Mouse (Mus musculus) MEL (cell line): Measurements from ENCODE around the gene Gpr3. TPM values are rescaled to one million over a fixed set of nuclear protein-coding genes. Genes with fewer than 3 reads are reported as not detected.

ENCODE experiments used
- DNase-seq: peaks from one replicate; pipeline ENCODE4 v3.0.0; 2011; ENCODE audit warnings: low read depth, low spot score
- H3K27ac ChIP-seq: 2 replicates; pipeline ENCODE4 v1.5.1; 2012; ENCODE audit warnings: low read depth, mild to moderate bottlenecking, control low read depth, low read length, moderate library complexity; ENCODE audit not compliant: control insufficient read depth
- H3K27me3 ChIP-seq, 2 experiments: fragments of 150-350 bp in 1 of 2; sonication (generic) in 1 of 2; 2 replicates each; pipeline ENCODE4 v1.6.1; 2012; ENCODE audit warnings: low read length in 2 of 2, mild to moderate bottlenecking in 2 of 2, improper control_type of control experiment in 1 of 2, moderate library complexity in 1 of 2; ENCODE audit not compliant: insufficient read depth in 2 of 2, control insufficient read depth in 1 of 2
- H3K36me3 ChIP-seq, 2 experiments: 2 replicates each; pipeline ENCODE4 v1.6.1; 2012 to 2014; ENCODE audit warnings: low read length in 2 of 2, improper control_type of control experiment in 1 of 2, inconsistent platforms in 1 of 2, mild to moderate bottlenecking in 1 of 2; ENCODE audit not compliant: insufficient read depth in 2 of 2, control insufficient read depth in 1 of 2
- H3K4me1 ChIP-seq, 2 experiments: fragments of 150-350 bp in 1 of 2; sonication (generic) in 1 of 2; 2 replicates each; pipeline ENCODE4 v1.6.1; 2012; ENCODE audit warnings: low read length in 2 of 2, improper control_type of control experiment in 1 of 2, mild to moderate bottlenecking in 1 of 2; ENCODE audit not compliant: insufficient read depth in 2 of 2, control insufficient read depth in 1 of 2
- H3K4me3 ChIP-seq, 2 experiments: fragments of 150-350 bp in 1 of 2; sonication (generic) in 1 of 2; 2 replicates each; pipeline ENCODE4 v1.5.1; 2012; ENCODE audit warnings: low read depth in 2 of 2, low read length in 2 of 2, mild to moderate bottlenecking in 2 of 2, moderate library complexity in 2 of 2, control low read depth in 1 of 2, improper control_type of control experiment in 1 of 2; ENCODE audit not compliant: control insufficient read depth in 1 of 2, insufficient read depth in 1 of 2
- H3K79me2 ChIP-seq: 2 replicates; pipeline ENCODE4 v1.6.1; 2012; ENCODE audit warnings: mild to moderate bottlenecking, low read length, moderate library complexity; ENCODE audit not compliant: control insufficient read depth, poor library complexity, insufficient read depth
- H3K9ac ChIP-seq: 2 replicates; pipeline ENCODE4 v1.6.1; 2012; ENCODE audit warnings: low read depth, mild to moderate bottlenecking, control low read depth, low read length, moderate library complexity; ENCODE audit not compliant: control insufficient read depth, poor library complexity, severe bottlenecking
- H3K9me3 ChIP-seq: fragments of 150-350 bp; sonication (generic); replicated peaks from 2 replicates; pipeline ENCODE4 v1.6.1; 2012; ENCODE audit warnings: mild to moderate bottlenecking, low read length, improper control_type of control experiment, moderate library complexity; ENCODE audit not compliant: insufficient read depth
- BHLHE40 ChIP-seq: IDR thresholded peaks from 2 replicates; pipeline ENCODE4 v1.6.1; 2012; ENCODE audit warnings: low read depth, mild to moderate bottlenecking, inconsistent platforms, low read length, improper control_type of control experiment, borderline replicate concordance
- CHD1 ChIP-seq: IDR thresholded peaks from 2 replicates; pipeline ENCODE4 v1.6.1; 2012; ENCODE audit warnings: low read depth, mild to moderate bottlenecking, inconsistent platforms, low read length, improper control_type of control experiment
- CHD2 ChIP-seq: IDR thresholded peaks from 2 replicates; pipeline ENCODE4 v1.6.1; 2011; ENCODE audit warnings: low read length, improper control_type of control experiment
- E2F4 ChIP-seq: IDR thresholded peaks from 2 replicates; pipeline ENCODE4 v1.6.1; 2011; ENCODE audit warnings: low read depth, low read length, improper control_type of control experiment, borderline replicate concordance
- ELF1 ChIP-seq: IDR thresholded peaks from 2 replicates; pipeline ENCODE4 v1.6.1; 2014; ENCODE audit warnings: low read depth, mild to moderate bottlenecking, inconsistent platforms, low read length, improper control_type of control experiment, moderate library complexity
- EP300 ChIP-seq, 2 experiments: IDR thresholded peaks; 2 replicates each; pipeline ENCODE4 v1.6.1; 2011; ENCODE audit warnings: improper control_type of control experiment in 2 of 2, low read length in 2 of 2, low read depth in 1 of 2, mild to moderate bottlenecking in 1 of 2
- GABPA ChIP-seq: IDR thresholded peaks from 2 replicates; pipeline ENCODE4 v1.6.1; 2012; ENCODE audit warnings: low read depth, mild to moderate bottlenecking, inconsistent platforms, low read length, improper control_type of control experiment, moderate library complexity
- GATA1 ChIP-seq: IDR thresholded peaks from 2 replicates; pipeline ENCODE4 v1.6.1; 2011; ENCODE audit warnings: low read depth, low read length, improper control_type of control experiment
- JUND ChIP-seq: IDR thresholded peaks from 2 replicates; pipeline ENCODE4 v1.6.1; 2011; ENCODE audit warnings: low read depth, mild to moderate bottlenecking, improper control_type of control experiment, low read length
- KAT2A ChIP-seq: conservative IDR thresholded peaks from 2 replicates; pipeline ENCODE4 v1.6.1; 2012; ENCODE audit warnings: low read depth, low read length, improper control_type of control experiment, inconsistent platforms
- MAX ChIP-seq: IDR thresholded peaks from 2 replicates; pipeline ENCODE4 v1.6.1; 2011; ENCODE audit warnings: low read length, improper control_type of control experiment
- MAZ ChIP-seq: IDR thresholded peaks from 2 replicates; pipeline ENCODE4 v1.6.1; 2012; ENCODE audit warnings: low read depth, mild to moderate bottlenecking, inconsistent platforms, low read length, improper control_type of control experiment
- MEF2A ChIP-seq: IDR thresholded peaks from 2 replicates; pipeline ENCODE4 v1.6.1; 2014; ENCODE audit warnings: low read depth, mild to moderate bottlenecking, inconsistent platforms, low read length, improper control_type of control experiment; ENCODE audit not compliant: poor library complexity, insufficient replicate concordance, severe bottlenecking; ENCODE audit errors: extremely low read depth
- MXI1 ChIP-seq: IDR thresholded peaks from 2 replicates; pipeline ENCODE4 v1.6.1; 2011; ENCODE audit warnings: mild to moderate bottlenecking, low read depth, low read length, improper control_type of control experiment
- MYB ChIP-seq: IDR thresholded peaks from 2 replicates; pipeline ENCODE4 v1.6.1; 2011; ENCODE audit warnings: mild to moderate bottlenecking, low read depth, low read length, improper control_type of control experiment
- MYC ChIP-seq: IDR thresholded peaks from 2 replicates; pipeline ENCODE4 v1.6.1; 2011; ENCODE audit warnings: low read depth, mild to moderate bottlenecking, low read length, improper control_type of control experiment, moderate library complexity
- NELFE ChIP-seq: IDR thresholded peaks from 2 replicates; pipeline ENCODE4 v1.6.1; 2011; ENCODE audit warnings: low read depth, low read length, improper control_type of control experiment
- NRF1 ChIP-seq: IDR thresholded peaks from 2 replicates; pipeline ENCODE4 v1.6.1; 2014; ENCODE audit warnings: low read depth, mild to moderate bottlenecking, inconsistent platforms, low read length, improper control_type of control experiment, moderate library complexity; ENCODE audit not compliant: poor library complexity, insufficient read depth, severe bottlenecking
- POLR2A ChIP-seq, 2 experiments: IDR thresholded peaks; 2 replicates each; pipeline ENCODE4 v1.6.1; 2011 to 2012; ENCODE audit warnings: low read length in 2 of 2, mild to moderate bottlenecking in 2 of 2, control low read depth in 1 of 2, improper control_type of control experiment in 1 of 2, low read depth in 1 of 2, moderate library complexity in 1 of 2; ENCODE audit not compliant: control insufficient read depth in 1 of 2, insufficient read depth in 1 of 2, poor library complexity in 1 of 2
- POLR2AphosphoS5 ChIP-seq: IDR thresholded peaks from 2 replicates; pipeline ENCODE4 v1.6.1; 2012; ENCODE audit warnings: low read depth, borderline replicate concordance, mild to moderate bottlenecking, inconsistent platforms, low read length, moderate library complexity, mixed read lengths
- RAD21 ChIP-seq: IDR thresholded peaks from 2 replicates; pipeline ENCODE4 v1.6.1; 2011; ENCODE audit warnings: mild to moderate bottlenecking, low read depth, low read length, improper control_type of control experiment
- RCOR1 ChIP-seq: IDR thresholded peaks from 2 replicates; pipeline ENCODE4 v1.6.1; 2012; ENCODE audit warnings: low read depth, mild to moderate bottlenecking, inconsistent platforms, low read length, improper control_type of control experiment
- SIN3A ChIP-seq: IDR thresholded peaks from 2 replicates; pipeline ENCODE4 v1.6.1; 2012; ENCODE audit warnings: low read length, improper control_type of control experiment, inconsistent platforms
- TAL1 ChIP-seq: IDR thresholded peaks from 2 replicates; pipeline ENCODE4 v1.6.1; 2012; ENCODE audit warnings: mild to moderate bottlenecking, inconsistent platforms, low read length, moderate library complexity, mixed read lengths
- TBP ChIP-seq: IDR thresholded peaks from 2 replicates; pipeline ENCODE4 v1.8.0; 2011; ENCODE audit warnings: low read depth, low read length, improper control_type of control experiment
- ZC3H11A ChIP-seq: IDR thresholded peaks from 2 replicates; pipeline ENCODE4 v1.6.1; 2012; ENCODE audit warnings: low read depth, mild to moderate bottlenecking, inconsistent platforms, low read length, improper control_type of control experiment
- ZMIZ1 ChIP-seq: IDR thresholded peaks from 2 replicates; pipeline ENCODE4 v1.6.1; 2012; ENCODE audit warnings: low read depth, mild to moderate bottlenecking, inconsistent platforms, low read length, improper control_type of control experiment, moderate library complexity
- ZNF384 ChIP-seq: IDR thresholded peaks from 2 replicates; pipeline ENCODE4 v1.6.1; 2012; ENCODE audit warnings: low read depth, mild to moderate bottlenecking, inconsistent platforms, low read length, improper control_type of control experiment
- polyA plus RNA-seq, 2 experiments: library from polyadenylated mRNA; stranded (reverse) in 1 of 2; unstranded in 1 of 2; fragments of >175 nt in 1 of 2; fragments of >200 nt in 1 of 2; gene quantifications; 2 replicates each; pipeline versions ENCODE4 v1.2.1 to v1.2.4; 2012; ENCODE audit warnings: low replicate concordance in 2 of 2, low read depth in 1 of 2; ENCODE audit not compliant: insufficient read length in 2 of 2, insufficient read depth in 1 of 2, missing spikeins in 1 of 2
- total RNA-seq: library from RNA; depleted of rRNA; stranded (reverse); fragments of 300-350 nt; gene quantifications from 2 replicates; pipeline ENCODE4 v1.2.3, GENCODE M21; 2012

Gpr3 gene
- total and polyA plus RNA-seq, 3 experiments = 0.08 to 0.35 TPM; not detected in 1

DNA sequence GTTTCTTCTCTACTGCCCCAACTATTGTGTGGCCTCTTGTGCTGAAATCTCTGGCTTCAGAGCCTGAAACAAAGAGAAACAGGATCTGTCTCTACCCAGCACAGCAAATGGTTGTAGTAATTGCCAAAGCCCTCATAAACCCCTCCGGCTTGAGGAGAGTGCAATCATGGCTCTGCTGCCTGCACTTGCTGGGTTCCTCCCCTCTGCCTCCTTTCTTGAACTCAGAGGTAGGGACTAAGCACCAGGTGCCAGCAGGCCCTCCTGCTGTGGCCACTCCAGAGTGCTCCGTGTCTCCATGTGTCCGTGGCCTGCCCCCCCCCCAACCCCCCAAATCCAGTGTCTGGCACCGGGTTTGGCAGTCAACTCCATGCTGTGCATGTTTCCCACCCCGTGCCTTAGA lies 15.0 kb downstream of the Gpr3 start:
- H3K9ac ChIP-seq = no peak overlapping the region
- no peak overlapping the region for H3K27ac ChIP-seq
- no peak for TF ChIP-seq MAX
- no peak for TF ChIP-seq CHD1
- TF ChIP-seq BHLHE40 = no peak
- no peak for TF ChIP-seq TBP
- TF ChIP-seq CHD2 = no peak
- no peak for TF ChIP-seq ZC3H11A
- no peak for TF ChIP-seq TAL1
- no peak for TF ChIP-seq MEF2A
- no peak for TF ChIP-seq E2F4
- TF ChIP-seq RAD21 = no peak
- TF ChIP-seq KAT2A = no peak
- no peak for TF ChIP-seq GATA1
- TF ChIP-seq, all 39 proteins: peak for 0
- Histone ChIP-seq H3K9me3 (no peaks in the 10 kb centered on the region), H3K4me1 (no peaks in the 10 kb centered on the region), H3K27me3 (no peaks in the 10 kb centered on the region), H3K4me3 (no peak overlapping the region), H3K79me2 (no peaks in the 10 kb centered on the region), H3K36me3 (peaks cover 0 to 2% of the 10 kb centered on the region in 2 experiments; a peak in 1 of 4 replicates)
- DNase-seq = no peak

DNA sequence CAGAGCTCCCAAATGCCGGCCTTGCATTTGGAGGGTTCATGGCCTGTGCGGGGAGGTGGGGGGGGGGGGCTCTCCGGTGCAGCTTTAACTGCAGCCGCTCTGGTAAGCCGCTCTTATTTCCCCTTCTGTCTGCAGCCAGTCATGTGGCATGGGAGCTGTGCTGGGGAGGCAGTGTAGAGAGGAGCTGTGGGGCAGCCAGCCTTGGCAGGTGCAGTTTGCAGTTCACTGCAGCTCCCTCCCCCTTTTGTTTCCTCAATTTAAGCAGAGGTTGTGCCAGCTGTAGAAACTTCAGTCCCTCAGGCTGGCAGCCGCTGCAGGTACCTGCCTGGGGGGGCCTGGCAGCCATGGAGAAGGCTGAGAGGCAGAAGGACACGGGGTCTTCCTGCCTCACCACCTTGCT lies 15.5 kb downstream of the Gpr3 start:
- no peak for DNase-seq

DNA sequence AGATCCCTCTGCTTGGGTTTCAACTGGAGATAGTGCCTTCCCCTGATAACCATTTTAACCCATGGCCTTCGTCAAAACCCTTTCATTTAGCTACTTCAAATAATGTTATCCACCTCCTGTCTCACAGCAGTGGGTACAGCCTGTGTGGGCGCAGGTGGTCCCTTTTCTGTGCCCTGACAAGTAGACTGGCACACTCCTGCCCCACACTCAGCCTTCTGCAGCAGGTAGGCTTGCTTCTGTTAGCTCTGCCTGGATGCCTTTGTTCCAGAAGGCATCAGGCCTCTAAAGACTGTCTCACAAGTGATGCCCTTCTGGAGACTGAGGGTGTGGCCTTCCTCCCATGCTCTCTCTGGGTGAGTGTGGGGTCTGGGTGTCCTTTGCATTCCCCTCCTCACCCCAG lies 16.2 kb downstream of the Gpr3 start:
- TF ChIP-seq MXI1 = no peak
- TF ChIP-seq POLR2A (IDR thresholded peaks at IDR 0.05; ENCODE audit: control insufficient read depth in 1 of 2, insufficient read depth in 1 of 2, low read depth in 1 of 2, low read length in 2 of 2, poor library complexity in 1 of 2) = no peak
- TF ChIP-seq RCOR1 = no peak
- TF ChIP-seq GATA1 = no peak
- no peak for TF ChIP-seq NELFE
- TF ChIP-seq CHD2 = no peak
- TF ChIP-seq NRF1 = no peak
- TF ChIP-seq POLR2AphosphoS5 = no peak
- TF ChIP-seq TAL1 = no peak
- no peak for TF ChIP-seq EP300 (IDR thresholded peaks at IDR 0.05; ENCODE audit: low read depth in 1 of 2, low read length in 2 of 2)
- TF ChIP-seq ELF1 = no peak
- no peak for TF ChIP-seq TBP
- no peak for TF ChIP-seq MYB
- H3K9ac ChIP-seq = no peak overlapping the region
- no peaks in the 10 kb centered on the region for H3K79me2 ChIP-seq
- H3K4me3 ChIP-seq = no peak overlapping the region
- no peak for DNase-seq
- no peaks in the 10 kb centered on the region for H3K9me3 ChIP-seq
- H3K36me3 ChIP-seq = peaks cover 0 to 5% of the 10 kb centered on the region in 2 experiments; a peak in 2 of 4 replicates
- H3K4me1 ChIP-seq = no peaks in the 10 kb centered on the region
- H3K27me3 ChIP-seq = no peaks in the 10 kb centered on the region
- no peak overlapping the region for H3K27ac ChIP-seq

More for the DNA sequence above, 15.5 kb downstream of the Gpr3 start:
- Histone ChIP-seq H3K27me3 (no peaks in the 10 kb centered on the region), H3K9me3 (no peaks in the 10 kb centered on the region), H3K4me1 (no peaks in the 10 kb centered on the region), H3K4me3 (no peak overlapping the region), H3K79me2 (no peaks in the 10 kb centered on the region), H3K27ac (no peak overlapping the region), H3K9ac (no peak overlapping the region), H3K36me3 (peaks cover 0 to 2% of the 10 kb centered on the region in 2 experiments; a peak in 1 of 4 replicates)
- TF ChIP-seq KAT2A (no peak), ZMIZ1 (no peak), JUND (no peak), MYC (no peak), GABPA (no peak), ZNF384 (no peak), SIN3A (no peak), ELF1 (no peak), MAZ (no peak), GATA1 (no peak)
